Mouse (Mus musculus) heart, embryonic 12.5 days (tissue): ENCODE results near the gene Scn5a. TPM values are rescaled to one million over a fixed set of nuclear protein-coding genes. Genes with fewer than 3 reads are reported as not detected.

Experiments used
- ATAC-seq: fragments of 200-750 bp; cut with Nextera tagmentation; 2 replicates; pipeline ENCODE4 v1.8.0; 2017; ENCODE audit warnings: moderate TSS enrichment, moderate library complexity; ENCODE audit not compliant: insufficient number of reproducible peaks, low FRiP score
- H3K27ac ChIP-seq: fragments of 300-500 bp; sonication (generic); 2 replicates; pipeline ENCODE4 v1.5.1; 2016; ENCODE audit warnings: mild to moderate bottlenecking, moderate library complexity; ENCODE audit not compliant: poor library complexity, severe bottlenecking
- H3K27me3 ChIP-seq: fragments of 300-500 bp; sonication (generic); replicated peaks from 2 replicates; pipeline ENCODE4 v1.6.1; 2016; ENCODE audit warnings: mild to moderate bottlenecking, moderate library complexity
- H3K36me3 ChIP-seq: fragments of 300-500 bp; sonication (generic); 2 replicates; pipeline ENCODE4 v1.6.1; 2016; ENCODE audit warnings: mild to moderate bottlenecking, moderate library complexity
- H3K4me1 ChIP-seq: fragments of 300-500 bp; sonication (generic); replicated peaks from 2 replicates; pipeline ENCODE4 v1.6.1; 2016; ENCODE audit warnings: mild to moderate bottlenecking
- H3K4me2 ChIP-seq: fragments of 300-500 bp; sonication (generic); 2 replicates; pipeline ENCODE4 v1.6.1; 2016; ENCODE audit warnings: mild to moderate bottlenecking, moderate library complexity
- H3K4me3 ChIP-seq: fragments of 300-500 bp; sonication (generic); 2 replicates; pipeline ENCODE4 v1.5.1; 2016; ENCODE audit warnings: mild to moderate bottlenecking
- H3K9ac ChIP-seq: fragments of 300-500 bp; sonication (generic); 2 replicates; pipeline ENCODE4 v1.6.1; 2016; ENCODE audit warnings: mild to moderate bottlenecking, moderate library complexity
- H3K9me3 ChIP-seq: fragments of 300-500 bp; sonication (generic); replicated peaks from 2 replicates; pipeline ENCODE4 v1.6.1; 2016; ENCODE audit warnings: mild to moderate bottlenecking, moderate library complexity
- WGBS: fragments of 180-500 bp; shearing (Covaris S2); methylation state at CpG from one replicate; pipeline ENCODE4 v1.1.7; 2016; 5-methylcytosine and 5-hydroxymethylcytosine counted together
- polyA plus RNA-seq: library from polyadenylated mRNA; unstranded; fragments of >200 nt; fragmentation: Nextera tagmentation; extraction: Ambion mirVana; gene quantifications from 2 replicates; pipeline ENCODE4 v1.2.1, GENCODE M21; 2016

Gene Scn5a
- polyA plus RNA-seq, 1 experiment from 2014 or later: 15.9 TPM

GRCm38 (mm10) chr9:119564803-119565202, 14.0 kb downstream of the Scn5a start:
- Histone ChIP-seq H3K9me3 (no peaks in the 10 kb centered on the region; the same call in 1 of the 2 replicates), H3K27me3 (peaks cover 30% of the 10 kb centered on the region), H3K4me3 (no peak overlapping the region), H3K4me2 (no peak overlapping the region), H3K36me3 (no peaks in the 10 kb centered on the region), H3K4me1 (peaks cover 57% of the 10 kb centered on the region), H3K9ac (no peak overlapping the region), H3K27ac (no peak overlapping the region)
- ATAC-seq: no peak
- WGBS: 49% methylated on average over 6 of the region's 6 CpGs

GRCm38 (mm10) chr9:119563617-119564016, 15.2 kb downstream of the Scn5a start:
- Histone ChIP-seq H3K9ac (no peak overlapping the region), H3K27ac (no peak overlapping the region), H3K36me3 (no peaks in the 10 kb centered on the region), H3K4me3 (no peak overlapping the region), H3K4me1 (peaks cover 62% of the 10 kb centered on the region), H3K9me3 (no peaks in the 10 kb centered on the region; the same call in 1 of the 2 replicates), H3K4me2 (no peak overlapping the region), H3K27me3 (peaks cover 19% of the 10 kb centered on the region; the same call in 1 of the 2 replicates)
- no peak for ATAC-seq
- 63% methylated on average over 6 of the region's 6 CpGs for WGBS

- 70% methylated on average over 12 of the region's 12 CpGs for whole genome bisulfite sequencing
- no peak for ATAC-seq
- no peak overlapping the region for H3K27ac ChIP-seq
- no peak overlapping the region for H3K4me3 ChIP-seq
- H3K9ac ChIP-seq: no peak overlapping the region
- H3K27me3 ChIP-seq: 0 out of 2 replicates have a peak, but pooled peaks cover 13% of the 10 kb centered on the region
- no peak overlapping the region for H3K4me2 ChIP-seq
- no peaks in the 10 kb centered on the region for H3K36me3 ChIP-seq
- no peaks in the 10 kb centered on the region; the same call in 1 of the 2 replicates for H3K9me3 ChIP-seq
- H3K4me1 ChIP-seq: peaks cover 67% of the 10 kb centered on the region
Measured at GRCm38 (mm10) chr9:119562256-119562655, 16.6 kb downstream of the Scn5a start.

GRCm38 (mm10) chr9:119561746-119562145, 17.1 kb downstream of the Scn5a start:
- ATAC-seq: no peak
- no peaks in the 10 kb centered on the region for H3K9me3 ChIP-seq
- peaks cover 67% of the 10 kb centered on the region for H3K4me1 ChIP-seq
- 0 out of 2 replicates have a peak, but pooled peaks cover 10% of the 10 kb centered on the region for H3K27me3 ChIP-seq
- no peak overlapping the region for H3K9ac ChIP-seq
- no peak overlapping the region for H3K4me3 ChIP-seq
- no peaks in the 10 kb centered on the region for H3K36me3 ChIP-seq
- no peak overlapping the region for H3K27ac ChIP-seq
- no peak overlapping the region for H3K4me2 ChIP-seq
- 53% methylated on average over 8 of the region's 8 CpGs for WGBS

GRCm38 (mm10) chr9:119559537-119560276, 19.1 kb downstream of the Scn5a start:
- no peak overlapping the region for H3K27ac ChIP-seq
- H3K4me1 ChIP-seq: peaks cover 48% of the 10 kb centered on the region
- H3K4me2 ChIP-seq: no peak overlapping the region
- H3K36me3 ChIP-seq: no peaks in the 10 kb centered on the region
- no peak overlapping the region for H3K4me3 ChIP-seq
- 68% methylated on average over 16 of the region's 16 CpGs for WGBS
- no peaks in the 10 kb centered on the region for H3K9me3 ChIP-seq
- no peak overlapping the region for H3K9ac ChIP-seq
- H3K27me3 ChIP-seq: no peaks in the 10 kb centered on the region
- ATAC-seq: no peak

- ATAC-seq: no peak
- WGBS: 21% methylated on average over 12 of the region's 12 CpGs
- H3K36me3 ChIP-seq: peaks cover 10% of the 10 kb centered on the region
Measured at GRCm38 (mm10) chr9:119558119-119558854, 20.5 kb downstream of the Scn5a start.

GRCm38 (mm10) chr9:119556043-119556442, 22.8 kb downstream of the Scn5a start:
- H3K9me3 ChIP-seq: no peaks in the 10 kb centered on the region
- H3K4me1 ChIP-seq: peaks cover 22% of the 10 kb centered on the region
- H3K4me3 ChIP-seq: no peak overlapping the region
- H3K27ac ChIP-seq: no peak overlapping the region
- H3K4me2 ChIP-seq: no peak overlapping the region
- ATAC-seq: no peak
- H3K27me3 ChIP-seq: no peaks in the 10 kb centered on the region
- WGBS: 76% methylated on average over 3 of the region's 3 CpGs
- H3K9ac ChIP-seq: no peak overlapping the region
- peaks cover 18% of the 10 kb centered on the region for H3K36me3 ChIP-seq

More at GRCm38 (mm10) chr9:119558119-119558854, 20.5 kb downstream of the Scn5a start:
- Histone ChIP-seq H3K27me3 (no peaks in the 10 kb centered on the region), H3K4me1 (peaks cover 34% of the 10 kb centered on the region), H3K4me3 (no peak overlapping the region), H3K4me2 (no peak overlapping the region), H3K9me3 (no peaks in the 10 kb centered on the region), H3K9ac (no peak overlapping the region), H3K27ac (no peak overlapping the region)

GRCm38 (mm10) chr9:119547528-119547927, 31.3 kb downstream of the Scn5a start:
- Histone ChIP-seq H3K4me2 (no peak overlapping the region), H3K27ac (no peak overlapping the region), H3K4me3 (no peak overlapping the region), H3K9ac (no peak overlapping the region), H3K9me3 (no peaks in the 10 kb centered on the region), H3K27me3 (no peaks in the 10 kb centered on the region), H3K36me3 (peaks cover 65% of the 10 kb centered on the region), H3K4me1 (no peaks in the 10 kb centered on the region)
- 72% methylated on average over 12 of the region's 12 CpGs for WGBS
- no peak for ATAC-seq

GRCm38 (mm10) chr9:119547128-119547527, 31.7 kb downstream of the Scn5a start:
- Histone ChIP-seq H3K27ac (no peak overlapping the region), H3K4me1 (no peaks in the 10 kb centered on the region), H3K36me3 (peaks cover 65% of the 10 kb centered on the region), H3K9ac (no peak overlapping the region), H3K4me2 (no peak overlapping the region), H3K9me3 (no peaks in the 10 kb centered on the region), H3K27me3 (no peaks in the 10 kb centered on the region), H3K4me3 (no peak overlapping the region)
- ATAC-seq: no peak
- whole genome bisulfite sequencing: 83% methylated on average over 8 of the region's 8 CpGs

GRCm38 (mm10) chr9:119540726-119541125, 38.1 kb downstream of the Scn5a start:
- H3K4me2 ChIP-seq: no peak overlapping the region
- peaks cover 24% of the 10 kb centered on the region; the same call in 1 of the 2 replicates for H3K36me3 ChIP-seq
- H3K9ac ChIP-seq: no peak overlapping the region
- H3K27ac ChIP-seq: no peak overlapping the region
- no peaks in the 10 kb centered on the region for H3K9me3 ChIP-seq
- 76% methylated on average over 9 of the region's 9 CpGs for WGBS
- H3K4me3 ChIP-seq: no peak overlapping the region
- H3K27me3 ChIP-seq: 0 out of 2 replicates have a peak, but pooled peaks cover 3% of the 10 kb centered on the region
- ATAC-seq: no peak
- no peaks in the 10 kb centered on the region for H3K4me1 ChIP-seq

- H3K4me3 ChIP-seq: no peak overlapping the region
- ATAC-seq: no peak
- 80% methylated on average over 4 of the region's 4 CpGs for WGBS
- H3K4me2 ChIP-seq: no peak overlapping the region
- peaks cover 24% of the 10 kb centered on the region for H3K27me3 ChIP-seq
- H3K4me1 ChIP-seq: 0 out of 2 replicates have a peak, but pooled peaks cover 4% of the 10 kb centered on the region
- H3K36me3 ChIP-seq: peaks cover 19% of the 10 kb centered on the region; the same call in 1 of the 2 replicates
- no peaks in the 10 kb centered on the region for H3K9me3 ChIP-seq
- H3K27ac ChIP-seq: no peak overlapping the region
- no peak overlapping the region for H3K9ac ChIP-seq
Measured at GRCm38 (mm10) chr9:119537823-119538222, 41.0 kb downstream of the Scn5a start.
